Mouse (Mus musculus): ENCODE results near the gene Tmem126b. TPM values are rescaled to one million over a fixed set of nuclear protein-coding genes. Genes with fewer than 3 reads are reported as not detected.

Tmem126b gene
- polyA plus RNA-seq, 1 experiment from 2014 or later = 40.0 TPM

DNA sequence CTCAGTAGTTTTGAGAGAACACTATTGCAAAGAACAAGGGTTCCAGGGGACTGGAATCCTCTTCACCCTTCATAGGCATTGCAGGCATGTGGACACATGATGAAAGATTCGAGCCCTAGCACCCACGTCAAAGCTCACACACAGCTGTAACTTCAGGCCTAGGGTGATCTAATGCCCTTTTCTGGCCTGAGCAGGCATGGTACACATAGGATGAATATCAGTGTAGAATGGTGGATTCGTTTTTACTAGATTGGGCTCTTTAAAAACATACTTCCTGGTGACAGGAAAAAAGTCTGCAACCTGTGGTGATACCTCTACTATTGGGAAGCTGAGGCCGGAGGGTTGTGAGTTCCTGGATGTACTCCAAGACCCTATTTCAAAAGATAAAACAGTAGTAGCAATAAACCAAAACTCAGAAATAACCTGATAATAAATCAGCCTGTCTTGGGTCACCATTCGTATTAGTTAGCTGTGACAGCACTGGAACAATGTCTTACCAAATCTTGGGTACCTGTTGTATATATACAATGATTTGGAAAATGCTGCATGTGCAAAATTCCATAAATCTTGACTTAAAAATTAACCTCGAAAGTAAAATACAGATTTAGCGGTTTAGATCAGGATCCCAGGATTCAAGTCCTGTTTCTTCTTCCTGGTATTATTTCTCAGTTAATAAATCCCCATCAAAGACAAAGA is 19.5 kb downstream of the Tmem126b start:
- Histone ChIP-seq H3K36me3 (peaks cover 10% of the 10 kb centered on the region; the same call in 1 of the 2 replicates), H3K9me3 (replicated peaks) (no peaks in the 10 kb centered on the region), H3K27ac (peak overlapping the region; percentile 93), H3K4me1 (peaks cover 14% of the 10 kb centered on the region), H3K9ac (peak overlapping the region; percentile 76; the same call in 1 of the 2 replicates), H3K4me2 (replicated peaks) (peak overlapping the region; percentile 61), H3K27me3 (no peaks in the 10 kb centered on the region), H3K4me3 (peak overlapping the region; percentile 74)
- ATAC-seq (ENCODE audit: low FRiP score) = no peak
- 36% methylated on average over 7 of the region's 7 CpGs for WGBS

GRCm38 (mm10) chr7:90444206-90444605 is 31.6 kb downstream of the Tmem126b start:
- peak overlapping the region; percentile 95 for H3K4me3 ChIP-seq
- peak overlapping the region; percentile 83 for H3K4me2 ChIP-seq (replicated peaks)
- no peaks in the 10 kb centered on the region for H3K27me3 ChIP-seq
- H3K9me3 ChIP-seq (replicated peaks) = no peaks in the 10 kb centered on the region
- peak overlapping the region; percentile 99; the same call in 1 of the 2 replicates for H3K27ac ChIP-seq
- H3K36me3 ChIP-seq = peaks cover 4% of the 10 kb centered on the region
- no peak for ATAC-seq (ENCODE audit: low FRiP score)
- H3K9ac ChIP-seq = peak overlapping the region; percentile 93
- WGBS = 1% methylated on average over 6 of the region's 6 CpGs
- peaks cover 6% of the 10 kb centered on the region; the same call in 1 of the 2 replicates for H3K4me1 ChIP-seq

- under 1% methylated on average over 121 of the region's 123 CpGs for WGBS
- H3K36me3 ChIP-seq = peaks cover 4% of the 10 kb centered on the region
- ATAC-seq (ENCODE audit: low FRiP score) = peak; percentile 79
- H3K27ac ChIP-seq = peak overlapping the region; percentile 99
- no peaks in the 10 kb centered on the region for H3K9me3 ChIP-seq (replicated peaks)
- peaks cover 6% of the 10 kb centered on the region; the same call in 1 of the 2 replicates for H3K4me1 ChIP-seq
- H3K4me2 ChIP-seq (replicated peaks) = peak overlapping the region; percentile 83
- H3K27me3 ChIP-seq = no peaks in the 10 kb centered on the region
- H3K9ac ChIP-seq = peak overlapping the region; percentile 93
- peak overlapping the region; percentile 95 for H3K4me3 ChIP-seq
These were observed 32.4 kb downstream of the Tmem126b start for GRCm38 (mm10) chr7:90443101-90444091.

GRCm38 (mm10) chr7:90442518-90443080 is 33.2 kb downstream of the Tmem126b start, which contains the start of gene Crebzf:
Gene Crebzf (plus strand): TSS chr7:90442729.
- H3K4me3 ChIP-seq = peak within 1 kb of the TSS; percentile 95
- WGBS = under 1% methylated on average over 53 of the region's 54 CpGs
- H3K4me1 ChIP-seq = peaks cover 6% of the 10 kb centered on the region; the same call in 1 of the 2 replicates
- H3K36me3 ChIP-seq = peaks cover 3% of the 10 kb centered on the region
- H3K9ac ChIP-seq = peak within 1 kb of the TSS; percentile 93
- peak within 1 kb of the TSS; percentile 99 for H3K27ac ChIP-seq
- H3K27me3 ChIP-seq = no peaks in the 10 kb centered on the region
- peak; percentile 96 for ATAC-seq (ENCODE audit: low FRiP score)
- no peaks in the 10 kb centered on the region for H3K9me3 ChIP-seq (replicated peaks)
- peak within 1 kb of the TSS; percentile 83 for H3K4me2 ChIP-seq (replicated peaks)

- Histone ChIP-seq H3K9me3 (replicated peaks) (no peaks in the 10 kb centered on the region), H3K4me2 (replicated peaks) (peak overlapping the region; percentile 83), H3K4me3 (peak overlapping the region; percentile 95), H3K4me1 (peaks cover 4% of the 10 kb centered on the region; the same call in 1 of the 2 replicates), H3K27ac (peak overlapping the region; percentile 99), H3K36me3 (no peaks in the 10 kb centered on the region), H3K27me3 (no peaks in the 10 kb centered on the region), H3K9ac (peak overlapping the region; percentile 93)
- WGBS = 14% methylated on average over 4 of the region's 4 CpGs
- peak; percentile 23 for ATAC-seq (ENCODE audit: low FRiP score)
These were observed 33.7 kb downstream of the Tmem126b start for GRCm38 (mm10) chr7:90442070-90442469.

GRCm38 (mm10) chr7:90440044-90440443 is 35.8 kb downstream of the Tmem126b start:
- WGBS = 90% methylated on average over 4 of the region's 4 CpGs
- ATAC-seq (ENCODE audit: low FRiP score) = no peak

GRCm38 (mm10) chr7:90432221-90432620 is 43.6 kb downstream of the Tmem126b start:
- Histone ChIP-seq H3K9ac (no peak overlapping the region), H3K9me3 (replicated peaks) (no peaks in the 10 kb centered on the region), H3K4me1 (peaks cover 1% of the 10 kb centered on the region), H3K27ac (no peak overlapping the region), H3K27me3 (no peaks in the 10 kb centered on the region), H3K4me2 (replicated peaks) (no peak overlapping the region), H3K4me3 (no peak overlapping the region), H3K36me3 (no peaks in the 10 kb centered on the region)
- no peak for ATAC-seq (ENCODE audit: low FRiP score)

More at GRCm38 (mm10) chr7:90440044-90440443, 35.8 kb downstream of the Tmem126b start:
- H3K27ac ChIP-seq = no peak overlapping the region
- no peak overlapping the region for H3K4me2 ChIP-seq (replicated peaks)
- no peak overlapping the region for H3K4me3 ChIP-seq
- no peaks in the 10 kb centered on the region for H3K27me3 ChIP-seq
- H3K36me3 ChIP-seq = no peaks in the 10 kb centered on the region
- no peaks in the 10 kb centered on the region for H3K9me3 ChIP-seq (replicated peaks)
- H3K4me1 ChIP-seq = no peaks in the 10 kb centered on the region
- H3K9ac ChIP-seq = no peak overlapping the region

- Histone ChIP-seq H3K4me1 (peaks cover 8% of the 10 kb centered on the region), H3K9ac (peak overlapping the region; percentile 46; the same call in 1 of the 2 replicates), H3K4me3 (peak overlapping the region; percentile 37), H3K9me3 (replicated peaks) (no peaks in the 10 kb centered on the region), H3K4me2 (replicated peaks) (peak overlapping the region; percentile 69), H3K27me3 (no peaks in the 10 kb centered on the region), H3K36me3 (no peaks in the 10 kb centered on the region), H3K27ac (no peak overlapping the region)
- WGBS = 70% methylated on average over 9 of the region's 9 CpGs
- ATAC-seq (ENCODE audit: low FRiP score) = no peak
These were observed 48.8 kb downstream of the Tmem126b start for GRCm38 (mm10) chr7:90427006-90427405.

- peak; percentile 100 for ATAC-seq (ENCODE audit: low FRiP score)
- Histone ChIP-seq H3K9me3 (replicated peaks) (no peaks in the 10 kb centered on the region), H3K27ac (no peak within 1 kb of the TSS), H3K9ac (peak within 1 kb of the TSS; percentile 46), H3K4me3 (peak within 1 kb of the TSS; percentile 37), H3K4me1 (peaks cover 8% of the 10 kb centered on the region), H3K36me3 (no peaks in the 10 kb centered on the region), H3K27me3 (no peaks in the 10 kb centered on the region), H3K4me2 (replicated peaks) (peak within 1 kb of the TSS; percentile 69)
- whole genome bisulfite sequencing = 22% methylated on average over 29 of the region's 29 CpGs
These were observed 49.5 kb downstream of the Tmem126b start, which contains the start of gene Ccdc89 for GRCm38 (mm10) chr7:90426020-90427001. Gene Ccdc89 (plus strand): TSS chr7:90426577.

All from hindbrain, embryonic 12.5 days (tissue).